Mouse (Mus musculus): ENCODE measurements around the gene Dcst1. TPM values are rescaled to one million over a fixed set of nuclear protein-coding genes. Genes with fewer than 3 reads are reported as not detected.
A peak's percentile ranks its signal among the peaks of the same experiment; 100 is the strongest.

Gene Dcst1
- polyA plus RNA-seq, 1 experiment from 2014 or later, result 0.21 TPM

DNA sequence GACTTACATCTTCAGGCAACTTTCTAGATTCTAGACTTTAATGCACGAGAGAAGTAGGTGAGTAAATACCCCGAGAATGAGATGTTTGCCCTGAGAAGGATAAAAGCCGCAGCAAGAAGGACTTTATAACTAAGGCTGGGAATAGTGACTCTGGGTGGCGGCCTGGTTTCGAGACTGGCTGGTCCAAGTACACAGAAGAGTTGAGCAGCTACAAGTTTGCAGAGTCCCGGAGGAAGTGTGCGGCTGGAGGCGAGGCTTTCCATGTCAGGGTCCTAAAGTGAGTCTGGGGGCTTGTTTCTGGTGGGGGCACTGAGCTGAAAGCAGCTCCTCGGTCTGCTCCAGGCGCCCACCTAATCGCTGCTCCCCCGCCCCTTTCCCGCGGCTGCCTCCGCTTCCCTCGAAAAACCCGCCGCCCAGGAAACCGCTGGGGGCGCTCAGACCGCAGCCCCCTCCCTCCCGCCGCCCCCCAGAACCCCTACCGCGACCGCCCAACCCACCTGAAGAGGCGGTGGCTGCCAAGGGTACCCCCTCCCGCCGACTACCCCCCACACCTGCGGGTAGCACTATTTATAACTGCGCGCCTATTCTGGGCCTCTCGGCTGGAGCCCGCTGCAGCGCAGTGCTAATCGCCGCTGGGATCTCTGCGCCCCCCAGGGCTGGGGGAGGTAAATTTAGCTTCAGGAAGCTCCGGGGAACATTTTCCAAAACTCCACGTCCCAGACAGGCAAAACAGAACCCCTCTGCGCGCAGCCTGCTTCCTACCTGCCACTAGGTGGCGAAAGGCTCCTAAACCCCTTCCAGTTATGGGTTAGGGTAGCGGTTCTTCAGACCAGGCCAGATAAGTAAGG lies 31.0 kb upstream of the Dcst1 start:
- Histone ChIP-seq H3K9ac (ENCODE audit: low read length) (peak overlapping the region; percentile 74), H3K4me1 (ENCODE audit: control insufficient read depth, insufficient read depth, low read length) (peaks cover 18% of the 10 kb centered on the region), H3K27ac (ENCODE audit: low read length) (peak overlapping the region; percentile 97), H3K27me3 (ENCODE audit: control insufficient read depth, insufficient read depth, low read length) (no peaks in the 10 kb centered on the region), H3K9me3 (replicated peaks; ENCODE audit: control insufficient read depth, low read length) (no peaks in the 10 kb centered on the region), H3K36me3 (ENCODE audit: control insufficient read depth, insufficient read depth) (no peaks in the 10 kb centered on the region), H3K4me2 (ENCODE audit: low read depth, low read length) (peak overlapping the region; percentile 90), H3K4me3 (ENCODE audit: low read length) (peak overlapping the region; percentile 77)
- no peak for ATAC-seq (replicated peaks; ENCODE audit: extremely low read depth, insufficient read depth, low FRiP score)
- WGBS, result under 1% methylated on average over 44 of the region's 44 CpGs

DNA sequence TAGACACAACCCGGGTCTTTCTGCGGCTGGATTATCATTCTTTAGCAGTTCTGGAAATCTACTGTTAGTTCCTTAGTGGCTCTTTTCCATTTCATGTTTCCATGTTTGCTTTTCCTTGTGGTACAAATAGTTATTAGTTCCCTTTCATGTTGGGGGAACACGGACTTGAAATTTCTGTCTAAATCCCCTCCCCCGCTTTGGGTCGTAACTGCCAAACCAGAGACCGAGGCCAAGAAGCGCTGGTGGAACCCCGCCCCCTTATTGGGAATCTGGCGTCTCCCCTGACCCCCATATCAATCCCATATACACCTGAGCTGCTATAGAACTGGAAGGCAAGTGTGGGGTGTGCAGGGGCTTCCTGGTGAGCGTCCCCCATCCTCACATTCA lies 30.4 kb upstream of the Dcst1 start:
- peak overlapping the region; percentile 78 for H3K9ac ChIP-seq (ENCODE audit: low read length)
- peak overlapping the region; percentile 77 for H3K4me3 ChIP-seq (ENCODE audit: low read length)
- H3K27me3 ChIP-seq (ENCODE audit: control insufficient read depth, insufficient read depth, low read length), result no peaks in the 10 kb centered on the region
- H3K36me3 ChIP-seq (ENCODE audit: control insufficient read depth, insufficient read depth), result no peaks in the 10 kb centered on the region
- peaks cover 24% of the 10 kb centered on the region for H3K4me1 ChIP-seq (ENCODE audit: control insufficient read depth, insufficient read depth, low read length)
- H3K4me2 ChIP-seq (ENCODE audit: low read depth, low read length), result peak overlapping the region; percentile 90
- H3K9me3 ChIP-seq (replicated peaks; ENCODE audit: control insufficient read depth, low read length), result no peaks in the 10 kb centered on the region
- 5% methylated on average over 10 of the region's 10 CpGs for WGBS
- ATAC-seq (replicated peaks; ENCODE audit: extremely low read depth, insufficient read depth, low FRiP score), result no peak
- H3K27ac ChIP-seq (ENCODE audit: low read length), result peak overlapping the region; percentile 97

DNA sequence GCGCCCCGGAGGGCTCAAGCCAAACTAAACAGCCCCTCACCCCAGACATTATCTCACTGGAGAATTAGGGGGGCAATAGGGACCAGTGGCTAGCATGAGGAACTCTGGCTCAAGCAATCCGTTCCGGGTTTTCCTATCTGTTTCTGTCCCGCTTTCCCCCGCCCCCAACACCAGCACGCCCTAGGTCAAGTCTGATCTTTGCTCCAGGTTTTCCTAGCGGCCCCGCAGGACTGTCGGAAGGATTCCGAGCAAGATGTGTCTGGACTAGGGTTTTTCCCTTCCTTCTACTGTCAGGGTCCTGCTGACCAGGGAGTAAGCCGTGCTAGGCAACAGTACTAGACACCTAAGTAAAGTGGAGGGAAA lies 29.8 kb upstream of the Dcst1 start:
- no peaks in the 10 kb centered on the region for H3K9me3 ChIP-seq (replicated peaks; ENCODE audit: control insufficient read depth, low read length)
- H3K4me2 ChIP-seq (ENCODE audit: low read depth, low read length), result peak overlapping the region; percentile 90
- peaks cover 28% of the 10 kb centered on the region for H3K4me1 ChIP-seq (ENCODE audit: control insufficient read depth, insufficient read depth, low read length)
- H3K4me3 ChIP-seq (ENCODE audit: low read length), result peak overlapping the region; percentile 77
- peak overlapping the region; percentile 78 for H3K9ac ChIP-seq (ENCODE audit: low read length)
- H3K27ac ChIP-seq (ENCODE audit: low read length), result peak overlapping the region; percentile 97
- under 1% methylated on average over 11 of the region's 12 CpGs for WGBS
- no peaks in the 10 kb centered on the region for H3K36me3 ChIP-seq (ENCODE audit: control insufficient read depth, insufficient read depth)
- H3K27me3 ChIP-seq (ENCODE audit: control insufficient read depth, insufficient read depth, low read length), result no peaks in the 10 kb centered on the region
- peak; percentile 6 for ATAC-seq (replicated peaks; ENCODE audit: extremely low read depth, insufficient read depth, low FRiP score)

DNA sequence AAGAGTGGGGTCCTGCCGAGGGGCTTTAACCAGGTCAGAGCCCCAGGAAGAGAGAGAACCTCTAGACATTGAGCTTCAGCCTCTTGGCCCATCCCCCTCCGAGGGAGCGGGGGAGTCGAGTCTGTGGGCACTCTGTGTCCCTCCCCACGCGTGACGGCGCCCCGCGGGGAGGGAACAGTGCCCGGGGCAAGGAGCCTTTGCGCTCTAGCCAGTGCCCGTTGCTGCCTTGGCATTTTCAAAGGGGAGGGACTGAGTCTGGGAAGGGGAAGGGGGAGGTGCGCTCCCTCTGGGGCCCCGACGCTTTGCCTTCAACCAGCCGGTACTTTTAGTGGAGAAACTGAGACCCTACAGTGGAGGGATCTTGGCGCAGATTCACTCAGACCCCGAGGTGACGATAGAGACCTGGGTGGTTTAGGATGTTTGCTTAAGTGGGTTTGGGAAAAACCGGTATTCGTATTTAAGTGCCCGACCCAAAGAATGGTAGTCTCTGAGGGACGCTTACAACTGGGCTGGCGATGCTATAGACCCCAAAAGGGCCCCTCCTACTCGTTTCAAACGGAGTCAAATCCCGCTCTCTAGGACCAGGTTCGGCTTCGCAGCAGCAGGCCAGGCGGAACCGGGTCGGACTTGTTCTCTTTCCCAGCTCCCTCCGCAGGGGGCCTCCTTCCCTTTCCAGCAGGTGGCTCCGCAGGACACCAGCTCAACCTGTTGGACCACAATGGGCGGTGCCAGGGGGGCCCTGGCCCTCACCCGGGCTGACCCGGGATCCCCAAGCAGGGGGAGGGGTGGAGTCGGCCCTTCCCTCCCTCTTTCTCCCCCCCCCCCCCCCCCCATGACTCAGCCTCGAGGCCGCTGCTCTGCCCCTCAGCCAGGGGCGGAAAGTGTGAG lies 29.2 kb upstream of the Dcst1 start, which contains the start of gene Zbtb7b:
Gene Zbtb7b (minus strand): TSS at position 771 of the 888 bp plus-strand sequence.
- H3K36me3 ChIP-seq (ENCODE audit: control insufficient read depth, insufficient read depth), result no peaks in the 10 kb centered on the region
- H3K9me3 ChIP-seq (replicated peaks; ENCODE audit: control insufficient read depth, low read length), result no peaks in the 10 kb centered on the region
- peak within 1 kb of the TSS; percentile 77 for H3K4me3 ChIP-seq (ENCODE audit: low read length)
- H3K4me1 ChIP-seq (ENCODE audit: control insufficient read depth, insufficient read depth, low read length), result peaks cover 28% of the 10 kb centered on the region
- no peaks in the 10 kb centered on the region for H3K27me3 ChIP-seq (ENCODE audit: control insufficient read depth, insufficient read depth, low read length)
- H3K9ac ChIP-seq (ENCODE audit: low read length), result peak within 1 kb of the TSS; percentile 78
- ATAC-seq (replicated peaks; ENCODE audit: extremely low read depth, insufficient read depth, low FRiP score), result peak; percentile 61
- WGBS, result under 1% methylated on average over 40 of the region's 42 CpGs
- peak within 1 kb of the TSS; percentile 97 for H3K27ac ChIP-seq (ENCODE audit: low read length)
- peak within 1 kb of the TSS; percentile 90 for H3K4me2 ChIP-seq (ENCODE audit: low read depth, low read length)

DNA sequence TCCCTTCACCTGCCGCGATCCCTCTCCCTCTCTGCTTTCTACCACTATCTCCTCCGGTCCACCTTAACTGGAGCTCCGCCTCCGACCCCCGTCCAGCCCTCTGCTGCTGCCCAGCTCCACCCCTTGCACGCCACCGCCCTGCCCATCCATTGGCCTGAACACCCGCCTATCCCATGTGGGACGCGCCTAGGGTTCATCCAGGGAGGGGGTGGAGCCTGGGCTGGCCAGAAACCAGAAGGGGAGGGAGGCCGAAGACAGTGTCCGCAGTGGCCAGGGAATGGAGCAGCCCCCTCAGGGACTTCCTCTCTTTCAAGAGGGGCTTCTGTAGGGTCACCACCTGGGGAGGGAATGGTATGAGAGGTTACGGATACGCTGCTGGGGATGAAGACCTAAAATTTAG lies 28.6 kb upstream of the Dcst1 start:
- Histone ChIP-seq H3K4me1 (ENCODE audit: control insufficient read depth, insufficient read depth, low read length) (peaks cover 28% of the 10 kb centered on the region), H3K27ac (ENCODE audit: low read length) (peak overlapping the region; percentile 97), H3K9me3 (replicated peaks; ENCODE audit: control insufficient read depth, low read length) (no peaks in the 10 kb centered on the region), H3K4me3 (ENCODE audit: low read length) (peak overlapping the region; percentile 77), H3K4me2 (ENCODE audit: low read depth, low read length) (peak overlapping the region; percentile 90), H3K36me3 (ENCODE audit: control insufficient read depth, insufficient read depth) (no peaks in the 10 kb centered on the region), H3K9ac (ENCODE audit: low read length) (peak overlapping the region; percentile 88), H3K27me3 (ENCODE audit: control insufficient read depth, insufficient read depth, low read length) (no peaks in the 10 kb centered on the region)
- peak; percentile 93 for ATAC-seq (replicated peaks; ENCODE audit: extremely low read depth, insufficient read depth, low FRiP score)
- under 1% methylated on average over 15 of the region's 15 CpGs for WGBS

DNA sequence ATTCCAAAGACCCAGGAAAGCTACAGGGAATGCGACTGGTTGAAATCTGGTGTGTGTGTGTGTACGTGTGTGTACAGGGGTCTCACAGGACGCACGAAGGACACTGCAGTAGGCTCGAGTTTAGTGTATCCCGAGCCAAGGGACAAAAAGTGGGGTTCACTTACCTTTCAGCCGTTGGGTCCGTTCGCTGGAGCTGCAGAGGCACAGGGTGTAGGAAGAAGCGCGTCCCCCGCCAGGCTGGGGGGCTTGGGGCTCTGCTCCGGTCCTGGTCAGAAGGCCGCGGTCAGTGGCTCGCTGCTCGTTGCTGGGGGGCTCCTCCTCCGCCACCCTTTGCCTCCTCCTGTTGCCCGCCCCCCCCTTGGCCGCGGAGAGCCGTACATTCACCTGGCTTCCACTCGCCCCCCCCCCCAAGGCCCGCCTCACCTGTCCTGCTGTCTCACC lies 27.8 kb upstream of the Dcst1 start:
- Histone ChIP-seq H3K4me1 (ENCODE audit: control insufficient read depth, insufficient read depth, low read length) (peaks cover 28% of the 10 kb centered on the region), H3K27me3 (ENCODE audit: control insufficient read depth, insufficient read depth, low read length) (no peaks in the 10 kb centered on the region), H3K27ac (ENCODE audit: low read length) (peak overlapping the region; percentile 73), H3K9ac (ENCODE audit: low read length) (peak overlapping the region; percentile 88), H3K36me3 (ENCODE audit: control insufficient read depth, insufficient read depth) (no peaks in the 10 kb centered on the region), H3K4me3 (ENCODE audit: low read length) (peak overlapping the region; percentile 77), H3K4me2 (ENCODE audit: low read depth, low read length) (peak overlapping the region; percentile 90), H3K9me3 (replicated peaks; ENCODE audit: control insufficient read depth, low read length) (no peaks in the 10 kb centered on the region)
- under 1% methylated on average over 22 of the region's 24 CpGs for WGBS
- ATAC-seq (replicated peaks; ENCODE audit: extremely low read depth, insufficient read depth, low FRiP score), result no peak

DNA sequence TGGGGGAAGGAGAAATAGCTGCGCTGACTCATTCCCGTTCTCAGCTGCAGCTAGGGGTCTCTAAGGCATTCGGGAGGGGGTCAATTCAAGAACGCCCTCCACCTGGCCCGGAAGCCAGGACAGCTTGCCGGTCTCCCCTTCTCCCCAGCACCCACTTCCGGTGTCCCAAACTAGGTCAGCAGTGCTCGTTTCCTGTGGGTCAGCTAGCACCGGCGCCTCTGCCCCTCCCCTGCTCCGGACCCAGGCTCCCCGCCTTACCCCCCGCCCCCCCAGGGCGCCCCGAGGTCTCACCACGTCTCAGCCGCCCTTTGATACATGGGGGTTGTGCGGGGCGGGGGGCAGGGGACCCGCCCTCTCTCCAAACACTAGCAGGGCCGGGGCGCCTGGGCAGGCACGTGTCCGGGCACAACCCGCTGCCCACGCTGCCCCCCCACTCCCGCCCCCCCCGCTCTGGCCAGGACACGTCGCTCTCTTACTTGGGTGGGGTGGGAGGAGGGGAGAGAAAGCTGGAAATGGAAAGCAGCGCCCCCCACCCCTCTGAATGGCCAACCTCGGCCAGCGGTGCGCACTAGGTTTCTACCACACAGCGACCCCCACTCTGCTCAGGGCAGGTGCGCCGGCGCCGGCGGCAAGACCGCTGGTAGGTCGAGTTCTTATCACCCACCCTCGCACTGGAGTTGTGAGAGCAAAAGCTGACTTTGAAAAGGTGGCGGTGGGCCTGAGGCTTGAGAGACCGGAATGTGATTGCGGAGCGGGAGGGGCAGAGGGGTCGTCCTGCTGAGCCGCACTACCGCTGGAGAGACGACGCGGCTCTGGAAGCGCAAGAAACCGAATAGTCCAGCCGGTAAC lies 26.8 kb upstream of the Dcst1 start:
- H3K4me3 ChIP-seq (ENCODE audit: low read length), result peak overlapping the region; percentile 77
- H3K27ac ChIP-seq (ENCODE audit: low read length), result peak overlapping the region; percentile 73
- peak overlapping the region; percentile 90 for H3K4me2 ChIP-seq (ENCODE audit: low read depth, low read length)
- no peaks in the 10 kb centered on the region for H3K9me3 ChIP-seq (replicated peaks; ENCODE audit: control insufficient read depth, low read length)
- H3K9ac ChIP-seq (ENCODE audit: low read length), result peak overlapping the region; percentile 88
- under 1% methylated on average over 55 of the region's 56 CpGs for WGBS
- H3K36me3 ChIP-seq (ENCODE audit: control insufficient read depth, insufficient read depth), result no peaks in the 10 kb centered on the region
- peaks cover 29% of the 10 kb centered on the region for H3K4me1 ChIP-seq (ENCODE audit: control insufficient read depth, insufficient read depth, low read length)
- no peaks in the 10 kb centered on the region for H3K27me3 ChIP-seq (ENCODE audit: control insufficient read depth, insufficient read depth, low read length)
- ATAC-seq (replicated peaks; ENCODE audit: extremely low read depth, insufficient read depth, low FRiP score), result no peak
